Mouse (Mus musculus) hindbrain, embryonic 14.5 days (tissue): ENCODE measurements around the gene Rgs9. TPM values are rescaled to one million over a fixed set of nuclear protein-coding genes. Genes with fewer than 3 reads are reported as not detected.
"Not testable (repeated sequence)": the region's sequence is repeated elsewhere in the genome, so short reads cannot be mapped to it uniquely, and the experiment has no call there.

Experiments used
- ATAC-seq: fragments of 200-750 bp; cut with Nextera tagmentation; 2 replicates; pipeline ENCODE4 v1.8.0; 2017; ENCODE audit warnings: moderate number of reproducible peaks, mild to moderate bottlenecking, moderate TSS enrichment, moderate library complexity; ENCODE audit not compliant: low FRiP score
- DNase-seq: peaks from one replicate; pipeline ENCODE4 v3.0.0-alpha.2; 2015; ENCODE audit warnings: low spot score
- H3K27ac ChIP-seq: fragments of 300-500 bp; sonication (generic); 2 replicates; pipeline ENCODE4 v1.5.1; 2014; ENCODE audit warnings: mild to moderate bottlenecking, moderate library complexity
- H3K27me3 ChIP-seq: fragments of 300-500 bp; sonication (generic); 2 replicates; pipeline ENCODE4 v1.6.1; 2014; ENCODE audit warnings: mild to moderate bottlenecking, low read length, mixed read lengths; ENCODE audit not compliant: control insufficient read depth, insufficient read depth
- H3K36me3 ChIP-seq: fragments of 300-500 bp; sonication (generic); replicated peaks from 2 replicates; pipeline ENCODE4 v1.6.1; 2014; ENCODE audit not compliant: control insufficient read depth, insufficient read depth
- H3K4me1 ChIP-seq: fragments of 300-500 bp; sonication (generic); replicated peaks from 2 replicates; pipeline ENCODE4 v1.6.1; 2014; ENCODE audit warnings: antibody characterized with exemption, low read length, mixed read lengths; ENCODE audit not compliant: control insufficient read depth, insufficient read depth
- H3K4me2 ChIP-seq: fragments of 300-500 bp; sonication (generic); replicated peaks from 2 replicates; pipeline ENCODE4 v1.6.1; 2014; ENCODE audit warnings: mild to moderate bottlenecking, moderate library complexity
- H3K4me3 ChIP-seq: fragments of 300-500 bp; sonication (generic); replicated peaks from 2 replicates; pipeline ENCODE4 v1.5.1; 2014; ENCODE audit warnings: mild to moderate bottlenecking, low read length
- H3K9ac ChIP-seq: fragments of 300-500 bp; sonication (generic); 2 replicates; pipeline ENCODE4 v1.6.1; 2014
- H3K9me3 ChIP-seq: fragments of 300-500 bp; sonication (generic); 2 replicates; pipeline ENCODE4 v1.6.1; 2016; ENCODE audit warnings: low read length; ENCODE audit not compliant: control insufficient read depth
- WGBS: fragments of 180-500 bp; shearing (Covaris S2); extraction: QIAGEN DNeasy Blood & Tissue Kit; methylation state at CpG from one replicate; pipeline ENCODE4 v1.1.7; 2014; 5-methylcytosine and 5-hydroxymethylcytosine counted together
- polyA plus RNA-seq: library from polyadenylated mRNA; unstranded; fragments of >200 nt; fragmentation: Nextera tagmentation; extraction: Ambion mirVana; gene quantifications from 2 replicates; pipeline ENCODE4 v1.2.1, GENCODE M21; 2014

The Rgs9 gene
- polyA plus RNA-seq, 1 experiment from 2014 or later: 8.9 TPM

GRCm38 (mm10) chr11:109319471-109319870 lies 21.5 kb upstream of the Rgs9 start:
- Histone ChIP-seq H3K27ac (no peak overlapping the region), H3K9me3 (no peaks in the 10 kb centered on the region), H3K4me3 (no peak overlapping the region), H3K27me3 (no peaks in the 10 kb centered on the region), H3K4me2 (no peak overlapping the region), H3K36me3 (no peaks in the 10 kb centered on the region), H3K4me1 (no peaks in the 10 kb centered on the region), H3K9ac (no peak overlapping the region)
- ATAC-seq (no peak), DNase-seq (no peak)
- WGBS: 88% methylated on average over 4 of the region's 4 CpGs

- WGBS: 42% methylated on average over 4 of the region's 4 CpGs
- H3K4me3 ChIP-seq: no peak overlapping the region
- no peak overlapping the region for H3K9ac ChIP-seq
- DNase-seq: no peak
- ATAC-seq: no peak
- H3K36me3 ChIP-seq: no peaks in the 10 kb centered on the region
- H3K27me3 ChIP-seq: peaks cover 5% of the 10 kb centered on the region; the same call in 1 of the 2 replicates
- H3K27ac ChIP-seq: no peak overlapping the region
- no peak overlapping the region for H3K4me2 ChIP-seq
- H3K9me3 ChIP-seq: no peaks in the 10 kb centered on the region
- no peaks in the 10 kb centered on the region for H3K4me1 ChIP-seq
These were observed 19.0 kb upstream of the Rgs9 start for GRCm38 (mm10) chr11:109316921-109317320.

- ATAC-seq (peak; percentile 95), DNase-seq (peak; percentile 79)
- WGBS: 14% methylated on average over 20 of the region's 20 CpGs
- peak overlapping the region; percentile 61 for H3K4me2 ChIP-seq
- H3K27ac ChIP-seq: peak overlapping the region; percentile 76
- H3K9me3 ChIP-seq: no peaks in the 10 kb centered on the region
- H3K27me3 ChIP-seq: peaks cover 5% of the 10 kb centered on the region; the same call in 1 of the 2 replicates
- H3K4me3 ChIP-seq: peak overlapping the region; percentile 47
- H3K4me1 ChIP-seq: no peaks in the 10 kb centered on the region
- H3K9ac ChIP-seq: peak overlapping the region; percentile 79
- H3K36me3 ChIP-seq: no peaks in the 10 kb centered on the region
These were observed 14.1 kb upstream of the Rgs9 start for GRCm38 (mm10) chr11:109311885-109312605.

GRCm38 (mm10) chr11:109305680-109306079 lies 7.8 kb upstream of the Rgs9 start:
- Histone ChIP-seq H3K27me3 (no peaks in the 10 kb centered on the region), H3K4me3 (no peak overlapping the region), H3K9ac (no peak overlapping the region), H3K4me2 (no peak overlapping the region), H3K4me1 (no peaks in the 10 kb centered on the region), H3K27ac (no peak overlapping the region), H3K9me3 (no peaks in the 10 kb centered on the region), H3K36me3 (no peaks in the 10 kb centered on the region)
- 69% methylated on average over 5 of the region's 5 CpGs for WGBS
- ATAC-seq (no peak), DNase-seq (no peak)

- no peak overlapping the region for H3K9ac ChIP-seq
- DNase-seq (no peak), ATAC-seq (no peak)
- H3K4me1 ChIP-seq: peaks cover 5% of the 10 kb centered on the region; the same call in 1 of the 2 replicates
- no peak overlapping the region for H3K4me3 ChIP-seq
- no peaks in the 10 kb centered on the region for H3K27me3 ChIP-seq
- no peaks in the 10 kb centered on the region for H3K36me3 ChIP-seq
- no peaks in the 10 kb centered on the region for H3K9me3 ChIP-seq
- no peak overlapping the region for H3K27ac ChIP-seq
- H3K4me2 ChIP-seq: no peak overlapping the region
- 71% methylated on average over 4 of the region's 4 CpGs for WGBS
These were observed 4.4 kb upstream of the Rgs9 start for GRCm38 (mm10) chr11:109302338-109302737.

DNA sequence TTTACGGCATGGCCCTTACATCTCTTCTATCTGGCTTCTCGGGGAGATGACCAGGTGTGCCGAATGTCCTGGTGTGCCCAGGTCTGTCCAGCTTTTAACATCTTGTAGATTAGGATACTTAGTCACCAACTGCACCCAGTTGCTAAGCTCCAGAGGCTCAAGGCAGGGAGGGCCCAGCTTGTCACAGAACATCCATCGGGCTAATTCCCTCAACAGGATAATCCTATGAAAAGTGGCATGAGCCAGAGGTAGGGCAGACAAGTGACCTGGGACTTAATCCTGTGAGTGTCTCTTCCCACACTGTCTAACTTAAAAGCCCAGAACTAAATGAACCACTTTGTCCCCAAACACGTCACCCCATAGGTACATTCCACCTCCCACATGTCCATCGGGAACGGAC lies 898 bp downstream of the Rgs9 start:
- H3K36me3 ChIP-seq: no peaks in the 10 kb centered on the region
- ATAC-seq (no peak), DNase-seq (no peak)
- no peaks in the 10 kb centered on the region for H3K9me3 ChIP-seq
- H3K9ac ChIP-seq: peak overlapping the region; percentile 58
- peak overlapping the region; percentile 72 for H3K4me2 ChIP-seq
- no peak overlapping the region for H3K27ac ChIP-seq
- no peaks in the 10 kb centered on the region for H3K27me3 ChIP-seq
- H3K4me1 ChIP-seq: peaks cover 9% of the 10 kb centered on the region; the same call in 1 of the 2 replicates
- peak overlapping the region; percentile 41 for H3K4me3 ChIP-seq
- 82% methylated on average over 7 of the region's 7 CpGs for WGBS

GRCm38 (mm10) chr11:109292056-109292455 lies 5.9 kb downstream of the Rgs9 start:
- 59% methylated on average over 3 of the region's 3 CpGs for WGBS
- Histone ChIP-seq H3K4me2 (no peak overlapping the region), H3K36me3 (no peaks in the 10 kb centered on the region), H3K27ac (no peak overlapping the region), H3K27me3 (no peaks in the 10 kb centered on the region), H3K9me3 (no peaks in the 10 kb centered on the region), H3K4me3 (no peak overlapping the region), H3K9ac (no peak overlapping the region), H3K4me1 (peaks cover 2% of the 10 kb centered on the region; the same call in 1 of the 2 replicates)
- DNase-seq (no peak), ATAC-seq (no peak)

DNA sequence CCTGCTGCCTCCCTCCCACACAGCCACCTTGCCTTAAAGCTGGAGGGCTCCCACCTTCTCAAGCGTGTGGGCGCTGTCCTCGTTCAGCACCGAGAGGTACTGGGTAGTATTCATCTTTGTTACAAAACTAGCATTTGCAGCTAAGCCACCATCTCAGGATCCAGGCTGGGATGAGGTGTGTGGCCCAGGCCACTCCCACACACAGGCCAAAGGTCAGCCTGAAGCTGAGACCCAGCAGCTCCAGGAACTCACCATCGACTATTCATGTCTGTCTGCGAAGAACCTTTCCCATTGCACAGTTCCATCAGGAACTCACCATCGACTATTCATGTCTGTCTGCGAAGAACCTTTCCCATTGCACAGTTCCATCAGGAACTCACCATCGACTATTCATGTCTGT lies 8.6 kb downstream of the Rgs9 start:
- not testable (repeated sequence) for H3K27ac ChIP-seq, ATAC-seq, H3K27me3 ChIP-seq, DNase-seq, H3K9ac ChIP-seq, H3K9me3 ChIP-seq, H3K36me3 ChIP-seq, H3K4me3 ChIP-seq, H3K4me2 ChIP-seq, H3K4me1 ChIP-seq
- 92% methylated on average over 9 of the region's 9 CpGs for WGBS

- ATAC-seq (no peak), DNase-seq (no peak)
- no peak overlapping the region for H3K4me3 ChIP-seq
- no peaks in the 10 kb centered on the region for H3K36me3 ChIP-seq
- H3K27me3 ChIP-seq: no peaks in the 10 kb centered on the region
- H3K27ac ChIP-seq: no peak overlapping the region
- no peak overlapping the region for H3K9ac ChIP-seq
- WGBS: 81% methylated on average over 1 of the region's 1 CpGs
- H3K4me2 ChIP-seq: no peak overlapping the region
- H3K9me3 ChIP-seq: peaks cover 4% of the 10 kb centered on the region; the same call in 1 of the 2 replicates
- H3K4me1 ChIP-seq: no peaks in the 10 kb centered on the region
These were observed 13.1 kb downstream of the Rgs9 start for GRCm38 (mm10) chr11:109284811-109285210.
